Mouse (Mus musculus) left cerebral cortex, postnatal 4 days (tissue): ENCODE data around the gene Mrpl18. TPM values are rescaled to one million over a fixed set of nuclear protein-coding genes. Genes with fewer than 3 reads are reported as not detected.
"Not testable (repeated sequence)": the region's sequence is repeated elsewhere in the genome, so short reads cannot be mapped to it uniquely, and the experiment has no call there.

Source experiments
- DNase-seq: peaks from one replicate; pipeline ENCODE4 v3.0.0-alpha.2; 2022
- intact Hi-C: fragments of 180-260 bp; cut with DNase I; formaldehyde crosslinking; loops from one replicate; pipeline ENCODE4 v1.15.1; 2025
- total RNA-seq, 2 experiments: library from RNA; stranded (reverse); gene quantifications; 2 replicates each; pipeline ENCODE4 v1.2.3; 2021

Mrpl18 gene
- total RNA-seq, 2 experiments from 2014 or later = 52.2 to 54.9 TPM

DNA sequence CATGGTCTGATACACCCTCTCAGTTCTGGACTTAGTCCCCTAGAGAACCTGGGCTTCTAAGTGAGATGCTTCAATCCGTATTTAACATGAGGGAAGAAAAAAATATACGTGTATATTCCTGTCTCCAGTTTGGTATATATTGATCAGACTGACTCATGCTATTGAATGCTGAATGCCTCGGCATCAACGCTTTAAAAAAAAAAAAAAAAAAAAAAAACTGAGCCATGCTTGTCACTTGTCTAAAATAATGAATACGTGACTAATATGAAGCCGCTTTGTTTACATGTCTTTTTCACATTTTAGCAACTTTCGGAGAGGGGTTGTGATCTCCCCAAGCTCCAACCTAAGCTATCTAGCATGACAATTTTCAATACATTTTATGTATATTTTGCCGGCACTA, 5.8 kb downstream of the Mrpl18 start:
- intact Hi-C loops = no loop called here
- DNase-seq = no peak

DNA sequence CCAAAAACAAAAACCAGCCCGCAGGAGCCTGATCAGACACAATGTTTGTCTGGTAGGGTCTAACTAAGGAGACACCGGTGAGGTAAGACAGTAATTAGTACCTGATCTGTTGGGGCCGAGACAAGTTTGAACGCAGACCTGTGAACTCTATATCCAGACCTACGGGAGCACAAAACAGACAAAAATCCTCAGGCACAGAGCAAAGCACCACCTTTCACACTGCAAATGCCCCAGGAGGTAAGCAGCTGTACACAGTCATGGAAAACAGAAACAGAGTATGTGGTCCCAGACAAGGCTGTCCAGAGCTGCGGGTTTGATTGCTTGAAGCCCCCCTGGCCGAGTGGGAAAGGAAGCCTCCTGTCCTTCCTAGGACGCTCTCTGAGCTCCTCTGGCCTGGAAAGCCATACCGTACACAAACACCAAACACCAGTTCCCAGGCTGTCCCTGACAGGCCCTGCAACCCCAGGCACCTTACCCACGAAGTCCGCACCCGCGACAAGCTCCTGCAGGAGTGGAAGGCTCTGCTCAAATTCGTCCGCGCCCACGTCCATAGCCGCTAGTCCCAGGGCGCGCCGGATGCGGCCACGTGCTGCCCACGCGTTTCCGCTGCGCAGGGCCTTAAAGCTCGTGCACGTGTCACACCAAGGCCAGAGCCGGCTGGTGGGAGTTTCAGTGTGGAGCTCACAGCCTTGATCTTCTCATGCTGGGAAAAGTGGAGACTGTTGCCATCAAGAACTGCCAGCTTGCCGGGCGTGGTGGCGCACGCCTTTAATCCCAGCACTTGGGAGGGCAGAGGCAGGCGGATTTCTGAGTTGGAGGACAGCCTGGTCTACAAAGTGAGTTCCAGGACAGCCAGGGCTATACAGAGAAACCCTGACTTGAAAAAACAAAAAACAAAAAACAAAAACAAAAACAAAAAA, 6.5 kb downstream of the Mrpl18 start, which contains the start of gene Pnldc1:
Gene Pnldc1, minus strand, starts transcription at position 870 of the 920 bp plus-strand sequence.
- intact Hi-C loops = no loop called here
- DNase-seq = no peak

DNA sequence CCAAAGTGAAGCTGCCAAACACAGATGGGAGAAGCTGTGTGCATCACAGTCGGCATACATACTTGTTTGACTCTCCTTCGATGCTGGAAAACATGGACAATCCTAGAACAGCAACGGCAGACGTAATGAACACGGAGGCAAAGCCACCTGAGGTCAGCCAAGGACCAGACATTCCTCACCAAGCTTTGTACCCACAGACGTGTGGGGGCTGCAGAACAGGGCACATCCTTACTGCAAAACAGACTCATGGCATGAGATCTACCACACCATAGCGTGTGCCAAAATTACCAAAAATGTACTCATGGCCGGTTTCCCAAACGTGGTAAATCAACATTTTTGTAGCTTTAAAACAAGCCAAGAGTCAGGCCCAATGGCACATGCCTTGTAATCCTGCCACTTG, 9.7 kb downstream of the Mrpl18 start:
- intact Hi-C loops = no loop called here
- no peak for DNase-seq

DNA sequence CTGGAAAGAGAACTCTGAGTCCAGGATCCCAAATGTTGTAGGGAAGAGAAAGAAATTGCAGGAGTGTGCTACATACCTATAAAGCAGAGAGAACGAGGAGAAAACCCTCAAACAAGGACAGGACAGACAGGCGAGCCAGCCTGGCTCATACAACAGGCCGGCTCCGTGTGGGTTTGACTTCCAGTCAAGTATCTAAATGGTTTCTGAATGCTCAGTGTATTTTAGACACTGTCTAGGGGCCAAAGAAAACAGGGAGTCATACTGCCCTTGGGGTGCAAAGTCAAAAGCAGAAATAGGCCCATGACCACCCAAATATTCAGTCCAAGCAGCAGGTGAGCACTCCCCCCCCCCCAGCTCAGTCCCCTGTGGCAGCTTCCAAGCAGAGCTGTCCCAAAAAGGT, 10.3 kb downstream of the Mrpl18 start:
- DNase-seq = no peak
- intact Hi-C loops = no loop called here

DNA sequence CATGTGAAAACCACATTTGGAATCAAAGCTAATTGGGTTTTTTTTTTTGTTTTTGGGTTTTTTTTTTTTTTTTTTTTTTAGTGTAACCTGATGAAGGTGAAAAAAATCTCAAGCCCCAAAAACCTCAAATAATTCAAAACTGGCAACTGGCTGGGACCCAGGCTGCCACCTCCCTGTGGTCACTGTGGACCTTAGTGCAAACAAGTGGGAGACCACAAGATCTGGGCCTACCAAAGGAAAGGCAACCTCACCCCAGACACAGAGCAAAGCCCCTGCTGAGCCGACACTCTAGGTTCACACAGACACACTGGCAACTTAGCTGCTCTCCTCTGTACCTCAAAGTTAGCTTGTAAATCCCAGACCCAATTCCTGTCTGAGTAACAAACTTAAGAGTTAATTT, 11.8 kb downstream of the Mrpl18 start:
- intact Hi-C loops = no loop called here

DNA sequence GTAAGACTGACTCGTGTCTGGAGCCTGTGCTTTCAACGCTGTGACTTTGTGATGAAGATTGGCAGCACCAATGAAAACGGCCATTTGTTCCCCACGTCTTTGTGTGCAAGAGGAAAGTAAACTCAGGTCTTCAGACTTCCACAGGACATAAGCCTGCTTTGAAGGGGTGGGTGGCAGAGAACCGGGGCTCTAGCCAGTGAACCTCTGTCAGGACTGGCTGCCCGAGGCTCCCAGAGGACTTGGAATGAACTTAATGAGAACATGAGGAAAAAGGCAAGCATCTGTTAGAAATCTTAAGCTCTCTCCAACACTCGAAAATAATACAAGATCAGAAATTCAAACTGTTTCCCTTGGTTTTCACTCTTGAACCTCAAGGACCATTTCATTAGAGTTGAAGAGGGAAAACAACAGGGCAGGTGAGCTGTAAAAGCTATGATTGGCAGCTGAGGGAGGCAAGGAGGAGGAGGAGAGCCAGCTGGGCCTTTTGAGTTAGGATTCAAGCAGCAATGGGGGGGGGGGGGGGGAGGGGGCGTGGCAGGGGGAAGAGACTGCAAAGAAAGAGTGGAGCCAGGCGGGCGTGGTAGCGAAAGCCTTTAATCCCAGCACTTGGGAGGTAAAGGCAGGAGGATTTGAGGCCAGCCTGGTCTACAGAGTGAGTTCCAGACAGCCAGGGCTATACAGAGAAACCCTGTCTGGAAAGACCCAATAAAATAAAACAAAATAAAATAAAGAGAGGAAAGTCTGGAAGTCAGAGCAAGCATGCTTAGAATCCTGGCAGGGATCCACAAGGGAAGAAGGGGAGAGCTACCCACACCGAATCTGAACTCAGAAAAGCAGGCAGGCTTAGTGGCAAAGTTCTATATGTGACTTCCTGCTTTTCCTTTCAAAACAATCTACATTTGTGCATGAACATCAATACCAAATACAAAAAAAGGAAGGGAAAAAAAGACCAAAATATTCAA, 12.5 kb downstream of the Mrpl18 start:
- intact Hi-C loops = no loop called here
- no peak for DNase-seq

More for the DNA sequence above, 11.8 kb downstream of the Mrpl18 start:
- no peak for DNase-seq

DNA sequence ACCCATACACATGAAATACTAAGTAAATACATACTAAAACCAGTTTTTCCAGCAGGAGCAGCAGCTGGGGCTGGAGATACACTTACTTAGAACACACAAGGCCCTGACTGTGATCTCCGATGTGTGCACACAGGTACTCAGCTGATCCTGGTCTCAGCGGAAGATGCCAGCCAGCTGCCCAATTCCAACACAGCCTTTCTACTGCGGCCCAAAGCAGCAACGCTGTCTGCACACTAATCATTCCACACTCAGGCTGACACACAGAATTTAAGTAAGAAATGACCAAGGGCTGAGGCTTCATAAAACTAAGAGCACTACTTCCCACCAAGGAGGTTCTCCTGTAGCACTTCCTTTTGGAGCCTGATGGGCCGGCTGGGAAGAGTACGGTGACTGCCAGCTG, 13.9 kb downstream of the Mrpl18 start:
- DNase-seq = no peak
- intact Hi-C loops = no loop called here

DNA sequence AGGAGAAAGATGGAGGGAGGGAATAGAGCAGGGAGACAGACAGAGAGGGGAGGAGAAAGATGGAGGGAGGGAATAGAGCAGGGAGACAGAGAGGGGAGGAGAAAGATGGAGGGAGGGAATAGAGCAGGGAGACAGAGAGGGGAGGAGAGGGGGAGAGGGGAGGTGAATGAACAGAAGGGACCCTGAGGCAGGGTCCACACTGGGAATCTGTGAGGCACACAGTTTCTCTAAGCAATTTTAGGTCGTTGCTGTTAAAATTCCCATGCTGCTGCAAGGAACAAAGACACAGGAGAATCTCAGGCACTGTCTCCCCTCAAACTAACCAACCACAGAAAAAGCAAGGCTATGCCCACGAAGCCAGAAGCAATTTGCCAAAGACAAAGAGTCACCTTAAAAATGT, 17.5 kb downstream of the Mrpl18 start:
- intact Hi-C loops, DNase-seq: not testable (repeated sequence)

DNA sequence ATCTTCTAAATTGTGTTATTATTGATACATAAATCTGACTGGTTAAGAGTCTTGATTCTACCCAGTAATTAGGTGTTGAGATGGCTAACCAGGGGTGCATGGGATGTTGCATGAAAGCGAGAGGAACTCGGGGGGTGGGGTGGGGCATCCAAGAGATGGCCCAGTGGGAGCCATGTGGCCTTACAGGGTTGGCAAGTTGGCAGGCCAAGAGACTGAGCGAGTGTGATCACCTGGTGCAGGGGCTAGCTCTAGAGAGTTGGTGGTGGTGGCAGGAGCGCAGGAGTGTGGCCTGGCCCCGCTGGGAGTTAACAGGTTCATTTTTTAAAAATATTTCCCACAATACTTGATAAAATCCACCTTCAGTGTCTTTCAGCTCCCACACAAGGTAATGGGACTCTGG, 18.5 kb downstream of the Mrpl18 start:
- DNase-seq = no peak
- intact Hi-C loops = no loop called here

DNA sequence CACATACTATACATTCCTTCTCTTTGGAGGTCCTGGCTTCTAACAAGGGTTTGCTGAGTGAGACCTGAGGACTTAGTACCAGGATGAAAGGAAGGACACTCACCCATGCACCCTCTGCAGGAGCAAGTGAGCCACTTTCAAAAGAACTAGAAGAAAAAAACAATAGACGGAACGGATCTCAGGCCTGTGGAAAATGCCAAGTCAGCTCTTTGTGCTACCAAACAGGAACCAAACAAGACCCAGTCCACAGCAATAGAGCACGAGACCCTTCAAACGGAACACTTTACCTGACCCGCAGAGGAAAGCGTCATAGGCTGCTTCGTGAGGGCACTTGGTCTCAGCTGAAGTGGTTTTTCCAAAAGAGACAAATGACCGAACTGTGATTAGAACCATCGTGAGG, 24.1 kb downstream of the Mrpl18 start:
- no peak for DNase-seq
- intact Hi-C loops = no loop called here

DNA sequence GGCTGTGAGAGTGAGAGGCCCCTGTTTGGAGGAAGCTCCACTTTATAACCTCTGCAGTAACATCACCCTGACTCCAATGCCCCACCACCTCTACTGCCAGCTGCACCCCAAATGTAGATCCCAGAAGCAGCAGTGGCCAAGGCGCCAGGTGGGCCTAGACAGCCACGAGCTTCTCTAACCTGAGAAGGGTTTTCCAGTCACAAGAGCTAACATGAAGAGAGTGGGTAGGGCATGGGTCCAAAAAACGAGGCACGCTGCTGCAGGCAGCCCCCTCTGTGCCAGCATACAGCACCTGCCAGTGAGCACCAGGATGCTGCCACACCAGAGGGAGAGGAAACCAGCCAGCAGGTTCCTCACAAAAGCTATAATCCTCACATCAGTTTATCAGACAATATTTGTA, 25.1 kb downstream of the Mrpl18 start:
- intact Hi-C loops = no loop called here
- peak; percentile 36 for DNase-seq

DNA sequence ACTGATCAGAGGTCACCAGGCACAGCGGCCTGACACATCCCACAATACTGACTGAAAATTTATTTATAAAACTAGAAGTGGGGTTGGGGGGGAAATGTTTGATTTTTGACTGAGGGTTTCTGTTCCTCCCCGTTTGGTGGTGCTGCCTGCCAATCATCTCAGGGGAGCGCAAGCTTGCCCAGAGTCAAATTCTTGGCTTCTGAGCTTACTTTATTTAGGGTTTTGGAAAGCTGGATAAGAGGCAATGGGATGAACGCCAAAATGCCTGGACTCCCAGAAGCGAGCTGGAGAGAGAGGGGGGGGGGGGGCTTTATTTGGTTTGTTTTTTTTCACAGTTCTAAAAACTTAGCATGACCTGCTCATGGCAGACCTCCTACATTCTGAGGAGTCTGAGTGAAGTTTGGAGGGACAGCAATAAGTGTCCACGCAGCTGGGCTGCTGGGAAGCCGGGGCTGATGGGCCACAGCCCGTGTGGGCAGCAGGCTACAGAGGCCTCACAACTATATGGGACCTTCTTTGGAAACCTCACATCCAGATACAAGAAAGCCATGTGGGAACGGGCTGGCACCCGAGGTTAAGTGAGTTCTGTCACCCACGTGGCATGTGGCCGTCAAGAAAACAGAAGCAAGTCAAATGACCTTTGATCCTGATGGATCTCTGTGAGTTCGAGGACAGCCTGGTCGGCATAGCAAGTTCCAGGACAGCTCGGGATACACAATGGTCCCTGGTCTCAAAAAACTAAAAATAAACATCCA, 28.9 kb downstream of the Mrpl18 start:
- DNase-seq = peak; percentile 18

DNA sequence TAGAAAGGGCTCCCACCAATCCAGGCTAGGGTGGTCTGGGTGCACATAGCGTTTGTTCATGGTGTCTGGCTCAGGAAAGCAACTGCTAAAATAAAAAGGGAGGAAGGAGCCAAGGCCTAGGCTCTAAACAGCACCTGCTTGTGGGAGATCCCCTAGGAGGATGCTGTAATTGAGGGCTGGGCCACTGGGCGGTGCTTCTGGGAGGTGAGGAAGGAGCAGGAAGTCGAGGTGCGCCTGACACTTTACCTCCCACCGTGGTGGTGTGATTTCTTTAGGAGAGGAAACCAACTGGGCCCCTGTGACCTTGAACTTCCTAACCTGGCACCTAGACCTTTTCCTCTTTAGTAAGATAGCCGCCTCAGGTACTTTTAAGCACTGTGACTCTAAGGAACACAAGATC, 29.5 kb downstream of the Mrpl18 start:
- intact Hi-C loops = no loop called here
- DNase-seq = no peak

More for the DNA sequence above, 28.9 kb downstream of the Mrpl18 start:
- intact Hi-C loops = no loop called here

DNA sequence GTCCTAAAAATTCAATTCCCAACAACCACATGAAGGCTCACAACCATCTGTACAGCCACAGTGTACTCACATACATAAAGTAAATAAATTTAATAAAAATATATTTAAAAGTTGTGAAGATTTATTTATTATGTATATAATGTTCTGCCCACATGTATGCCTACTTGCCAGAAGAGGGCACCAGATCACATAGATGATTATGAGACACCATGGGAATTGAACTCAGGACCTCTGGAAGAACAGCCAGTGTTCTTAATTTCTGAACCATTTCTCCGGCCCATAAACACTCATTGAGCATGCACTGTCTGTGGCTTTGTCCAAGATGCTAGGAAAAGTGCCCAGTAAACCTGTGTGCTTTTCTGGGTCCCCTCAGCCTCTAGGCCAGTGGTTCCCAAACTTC, 34.9 kb downstream of the Mrpl18 start:
- intact Hi-C loops = no loop called here
- DNase-seq = no peak

DNA sequence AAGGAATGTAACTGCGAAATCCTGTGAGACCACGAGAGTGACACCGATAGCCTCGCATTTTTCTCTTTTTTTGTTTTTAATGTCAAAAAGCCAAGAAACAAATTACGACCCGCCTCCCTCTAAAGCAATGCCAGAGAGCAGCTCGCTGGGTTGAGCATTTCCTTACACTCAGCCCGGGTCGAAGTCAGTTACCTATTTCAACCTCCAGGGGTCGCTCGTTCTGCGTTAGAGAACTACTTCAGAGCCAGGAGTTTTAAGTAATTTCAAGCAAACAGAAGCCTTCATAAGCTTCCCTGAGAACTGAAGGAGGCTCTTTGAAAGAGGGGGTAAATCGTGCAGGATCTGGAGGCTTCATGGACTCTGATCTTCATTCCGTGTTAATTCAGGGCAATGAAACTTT, 36.0 kb downstream of the Mrpl18 start:
- intact Hi-C loops = no loop called here
- DNase-seq = peak; percentile 74

DNA sequence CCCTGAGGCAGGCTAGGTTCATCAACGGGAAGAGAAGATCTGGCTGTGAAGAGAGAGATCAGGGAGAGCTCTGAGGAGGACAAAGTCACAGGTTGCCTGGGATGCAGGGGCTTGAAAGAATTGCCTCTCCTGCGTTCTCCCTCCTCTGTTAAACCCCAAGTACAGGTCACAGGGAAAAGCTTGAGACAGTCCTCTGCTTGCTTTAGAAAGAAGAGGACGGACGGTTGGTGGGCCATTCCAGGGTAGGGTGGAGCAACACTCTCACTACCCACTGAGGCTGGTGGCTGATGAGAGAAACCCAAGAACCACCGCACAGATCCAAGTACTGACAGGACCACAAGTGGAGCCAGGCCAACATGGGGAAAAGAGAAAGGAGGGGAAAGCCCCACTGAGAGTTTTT, 40.4 kb downstream of the Mrpl18 start, which contains the start of gene Mrgprh:
Gene Mrgprh, plus strand, starts transcription at position 301 of the 400 bp plus-strand sequence.
- intact Hi-C loops = no loop called here
- no peak for DNase-seq

DNA sequence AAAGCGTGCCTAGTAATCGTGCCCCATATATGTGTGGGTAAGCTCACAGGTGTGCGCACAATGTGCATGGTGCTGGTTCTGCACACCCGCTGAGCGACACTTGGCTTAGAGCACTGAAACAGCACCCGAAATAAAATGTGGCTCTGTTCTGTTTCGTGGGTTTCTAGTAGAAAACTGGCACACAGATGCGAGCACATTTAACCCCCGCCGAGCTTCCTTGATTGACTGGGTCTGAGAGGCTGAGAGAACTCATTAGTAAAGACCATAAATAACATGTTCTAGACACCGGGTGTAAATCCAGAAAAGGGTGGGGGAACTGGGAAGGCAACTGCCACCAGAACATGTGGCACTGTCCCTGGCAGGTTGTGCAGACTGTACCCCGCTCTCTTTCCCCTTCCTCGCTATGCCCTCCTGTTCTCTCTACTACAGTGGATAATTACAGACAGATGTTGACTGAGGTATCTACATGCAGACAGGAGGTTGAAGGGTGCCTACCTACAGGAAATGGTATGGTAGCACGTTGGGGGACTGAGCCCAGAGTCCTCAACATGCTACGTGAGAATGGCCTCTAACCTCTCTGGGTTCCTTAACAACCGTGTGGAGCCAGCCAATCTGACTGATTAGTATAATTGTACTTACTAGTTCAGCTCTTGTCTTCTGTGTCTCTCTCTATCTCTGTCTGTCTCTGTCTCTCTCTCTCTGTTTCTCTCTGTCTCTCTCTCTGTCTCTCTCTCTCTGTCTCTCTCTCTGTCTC, 43.7 kb downstream of the Mrpl18 start:
- intact Hi-C loops = no loop called here
- no peak for DNase-seq

DNA sequence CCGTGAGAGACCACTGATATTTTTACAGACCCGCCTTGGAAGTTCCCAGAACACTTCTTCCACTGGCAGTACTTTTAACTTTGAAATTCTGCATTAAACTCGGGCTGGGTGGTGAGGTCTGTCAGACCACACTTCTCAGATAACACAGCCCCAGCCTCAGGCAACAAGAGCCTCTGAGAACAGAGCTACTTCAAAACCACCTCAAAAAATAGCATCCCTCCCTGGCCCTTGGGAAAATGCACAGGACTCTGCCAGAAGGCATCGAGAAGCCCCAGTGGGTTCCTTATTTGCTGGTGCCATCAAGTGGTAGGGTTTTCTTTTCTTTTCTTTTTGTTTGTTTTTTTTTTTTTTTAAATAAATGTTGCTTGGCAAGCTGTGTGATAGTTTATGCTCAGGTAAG, 47.5 kb downstream of the Mrpl18 start:
- intact Hi-C loops = no loop called here
- no peak for DNase-seq

DNA sequence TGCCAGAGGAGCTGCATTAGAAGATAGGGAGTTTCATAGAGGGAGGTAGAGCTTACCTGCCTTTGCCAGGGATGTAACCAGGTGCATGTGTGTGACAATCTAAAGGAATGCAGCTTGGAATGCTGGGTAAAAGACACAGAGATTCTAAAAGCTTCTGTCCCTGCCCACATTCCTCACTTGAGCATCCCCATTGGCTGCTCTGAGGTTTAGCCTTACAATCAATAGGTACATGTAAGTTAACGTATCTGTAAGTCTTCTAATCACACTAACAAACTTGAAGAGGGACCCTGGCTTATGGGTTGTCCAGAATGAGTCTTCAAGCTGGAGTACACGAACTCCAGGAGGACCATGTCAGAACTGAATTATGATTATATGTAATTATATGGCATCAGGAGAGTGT, 48.1 kb downstream of the Mrpl18 start, which contains the start of gene Mas1:
Gene Mas1, minus strand, starts transcription at position 101 of the 400 bp plus-strand sequence.
- intact Hi-C loops = no loop called here
- no peak for DNase-seq

DNA sequence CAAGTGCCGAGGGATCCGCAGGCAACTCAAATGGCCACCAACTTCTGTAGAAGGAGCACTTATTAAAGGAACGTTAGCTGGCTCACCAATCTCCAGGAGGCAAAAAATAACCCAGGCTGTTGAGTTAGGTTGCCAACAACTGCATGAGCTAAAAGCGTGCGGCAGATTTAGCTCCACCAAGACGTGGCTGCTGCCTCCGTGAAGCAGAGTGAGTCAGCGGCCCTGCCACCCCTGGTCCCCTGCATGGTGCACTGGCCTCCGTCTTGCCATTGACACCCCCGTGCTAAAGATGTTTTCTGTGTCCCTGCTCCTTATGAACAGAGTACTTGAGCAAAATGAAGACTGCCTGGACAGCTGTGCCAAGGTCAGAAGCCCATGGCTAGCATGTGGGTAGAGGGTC, 49.3 kb downstream of the Mrpl18 start:
- intact Hi-C loops = no loop called here
- no peak for DNase-seq
